Mouse (Mus musculus): ENCODE measurements around the gene Fhl1. TPM values are rescaled to one million over a fixed set of nuclear protein-coding genes. Genes with fewer than 3 reads are reported as not detected.
A peak's percentile ranks its signal among the peaks of the same experiment; 100 is the strongest.

Gene Fhl1
- polyA plus RNA-seq (2016; fragmentation: Nextera tagmentation; extraction: Ambion mirVana): 149 and 153 TPM in 2 replicates

DNA sequence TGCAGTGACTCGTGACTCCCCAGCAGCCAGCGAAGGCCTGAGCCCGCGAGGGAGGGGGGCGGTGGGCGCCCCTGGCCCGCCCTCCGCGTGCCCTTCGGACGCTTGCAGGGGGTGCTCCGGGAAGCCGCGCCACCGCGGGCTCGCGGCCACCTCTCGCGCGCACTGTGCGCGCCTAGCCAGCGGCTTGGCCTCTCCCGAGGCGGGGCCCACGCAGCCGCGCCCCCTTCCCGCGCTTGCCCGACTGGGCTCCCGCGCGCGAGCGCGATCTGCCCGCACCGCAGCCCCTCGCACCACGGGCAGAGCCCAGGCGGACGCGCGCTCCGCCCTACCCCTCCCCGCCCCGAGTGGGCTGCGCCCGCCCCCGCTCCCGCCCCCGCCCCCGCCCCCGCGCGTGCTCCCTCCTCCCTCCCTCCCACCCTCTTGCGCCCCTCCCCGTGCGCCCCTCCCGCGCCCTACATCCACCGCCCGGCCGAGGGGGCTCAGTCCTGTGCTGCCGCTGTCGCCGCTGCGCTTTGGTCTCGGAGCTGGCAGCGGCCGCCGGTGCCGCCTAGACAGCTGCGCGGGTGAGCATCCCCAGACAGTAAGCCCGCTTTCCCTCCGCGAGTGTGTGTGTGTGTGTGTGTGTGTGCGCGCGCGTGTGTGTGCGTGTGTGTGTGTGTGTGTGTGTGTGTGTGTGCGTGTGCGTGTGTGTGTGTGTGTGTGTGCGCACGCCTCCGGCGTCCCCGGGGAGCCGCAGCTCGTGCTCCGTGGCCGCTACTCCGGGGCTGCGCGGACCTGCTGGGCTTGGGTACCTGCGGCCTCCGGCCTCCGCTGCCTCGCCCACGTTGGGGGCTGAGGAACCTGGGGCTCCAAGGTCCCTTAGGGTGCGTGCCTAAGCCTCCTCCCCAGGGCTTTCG is at the start of gene Fhl1:
Gene Fhl1 (plus strand): TSS at position 482 of the 896 bp plus-strand sequence.
- 0 out of 2 replicates have a peak, but pooled peaks cover 4% of the 10 kb centered on the region for H3K27me3 ChIP-seq (replicated peaks)
- peak; percentile 87 for ATAC-seq (ENCODE audit: insufficient number of reproducible peaks, low FRiP score)
- H3K27ac ChIP-seq (ENCODE audit: poor library complexity, severe bottlenecking): peak within 1 kb of the TSS; percentile 85
- H3K9ac ChIP-seq: peak within 1 kb of the TSS; percentile 83
- H3K4me2 ChIP-seq: peak within 1 kb of the TSS; percentile 65
- H3K36me3 ChIP-seq: no peaks in the 10 kb centered on the region
- no peaks in the 10 kb centered on the region for H3K9me3 ChIP-seq (replicated peaks)
- 13% methylated on average over 64 of the region's 106 CpGs for WGBS
- peak within 1 kb of the TSS; percentile 76 for H3K4me3 ChIP-seq
- 0 out of 2 replicates have a peak, but pooled peaks cover 12% of the 10 kb centered on the region for H3K4me1 ChIP-seq (replicated peaks)

GRCm38 (mm10) chrX:56682156-56682720 is 49.3 kb upstream of the Fhl1 start:
- H3K4me2 ChIP-seq: no peak overlapping the region

GRCm38 (mm10) chrX:56683521-56683920 is 48.1 kb upstream of the Fhl1 start:
- H3K4me2 ChIP-seq: no peak overlapping the region
- H3K9me3 ChIP-seq (replicated peaks): no peaks in the 10 kb centered on the region
- 70% methylated on average over 10 of the region's 10 CpGs for WGBS
- H3K27me3 ChIP-seq (replicated peaks): no peaks in the 10 kb centered on the region
- no peak overlapping the region for H3K27ac ChIP-seq (ENCODE audit: poor library complexity, severe bottlenecking)
- H3K9ac ChIP-seq: no peak overlapping the region
- H3K4me1 ChIP-seq (replicated peaks): 0 out of 2 replicates have a peak, but pooled peaks cover 3% of the 10 kb centered on the region
- no peak for ATAC-seq (ENCODE audit: insufficient number of reproducible peaks, low FRiP score)
- no peak overlapping the region for H3K4me3 ChIP-seq
- H3K36me3 ChIP-seq: no peaks in the 10 kb centered on the region

More at GRCm38 (mm10) chrX:56682156-56682720, 49.3 kb upstream of the Fhl1 start:
- H3K9me3 ChIP-seq (replicated peaks): no peaks in the 10 kb centered on the region
- WGBS: 53% methylated on average over 1 of the region's 1 CpGs
- H3K27me3 ChIP-seq (replicated peaks): no peaks in the 10 kb centered on the region
- H3K4me3 ChIP-seq: no peak overlapping the region
- H3K4me1 ChIP-seq (replicated peaks): peaks cover 10% of the 10 kb centered on the region
- no peak overlapping the region for H3K9ac ChIP-seq
- H3K27ac ChIP-seq (ENCODE audit: poor library complexity, severe bottlenecking): no peak overlapping the region
- no peaks in the 10 kb centered on the region for H3K36me3 ChIP-seq
- ATAC-seq (ENCODE audit: insufficient number of reproducible peaks, low FRiP score): no peak

DNA sequence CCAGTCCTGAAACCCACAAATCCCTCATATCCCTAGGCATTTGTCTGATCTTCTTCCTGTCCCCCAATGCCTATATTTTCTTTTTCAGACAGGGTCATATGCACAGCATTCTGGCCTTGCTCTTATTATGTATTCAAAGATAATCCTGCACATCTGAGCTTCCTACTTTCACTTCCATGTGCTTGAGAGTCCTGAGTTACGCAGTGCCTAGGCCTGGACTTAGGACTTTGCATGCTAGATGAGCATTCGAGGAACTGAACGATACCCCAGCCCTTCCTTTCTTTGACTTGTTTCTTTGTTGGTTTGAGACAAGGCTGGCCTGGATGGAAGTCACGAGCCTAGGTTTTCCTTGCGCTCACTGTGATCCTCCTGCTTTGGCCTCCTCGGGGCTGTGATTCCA is 39.0 kb upstream of the Fhl1 start:
- Histone ChIP-seq H3K27me3 (replicated peaks) (no peaks in the 10 kb centered on the region), H3K27ac (ENCODE audit: poor library complexity, severe bottlenecking) (no peak overlapping the region), H3K4me1 (replicated peaks) (no peaks in the 10 kb centered on the region), H3K36me3 (no peaks in the 10 kb centered on the region), H3K9me3 (replicated peaks) (no peaks in the 10 kb centered on the region), H3K4me2 (no peak overlapping the region), H3K4me3 (no peak overlapping the region), H3K9ac (no peak overlapping the region)
- 87% methylated on average over 6 of the region's 6 CpGs for WGBS
- ATAC-seq (ENCODE audit: insufficient number of reproducible peaks, low FRiP score): no peak

- WGBS: 73% methylated on average over 2 of the region's 2 CpGs
Observed at GRCm38 (mm10) chrX:56694539-56694938, 37.0 kb upstream of the Fhl1 start.

DNA sequence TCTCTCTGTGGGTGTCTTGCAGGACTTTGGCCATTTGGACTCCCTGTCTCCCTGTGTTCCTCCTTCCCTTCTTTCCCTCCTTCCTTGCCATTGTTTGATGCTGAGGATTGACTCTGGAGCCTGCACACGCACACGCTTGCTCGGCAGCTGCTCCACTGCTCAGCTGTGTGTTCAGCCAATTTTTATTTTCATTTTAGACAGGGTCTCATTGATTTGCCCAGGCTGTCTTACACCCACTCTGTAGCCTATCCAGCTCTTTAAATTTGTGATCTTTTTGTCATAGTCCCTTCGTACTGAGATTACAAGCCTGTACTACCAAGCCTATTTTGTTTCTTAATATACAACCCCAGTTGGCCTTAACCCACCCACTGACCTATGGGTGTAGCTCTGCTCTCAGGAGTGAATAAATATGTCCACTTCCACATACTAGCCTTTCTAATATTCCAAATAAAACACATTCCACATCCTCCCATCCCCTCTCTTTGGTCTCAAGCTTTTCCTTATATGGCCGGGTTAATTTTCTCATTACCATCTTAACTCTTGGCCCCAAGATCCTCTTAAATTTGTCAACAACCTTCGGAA is 34.3 kb upstream of the Fhl1 start:
- no peak overlapping the region for H3K4me2 ChIP-seq
- WGBS: 84% methylated on average over 6 of the region's 6 CpGs

More at GRCm38 (mm10) chrX:56694539-56694938, 37.0 kb upstream of the Fhl1 start:
- Histone ChIP-seq H3K36me3 (no peaks in the 10 kb centered on the region), H3K9me3 (replicated peaks) (no peaks in the 10 kb centered on the region), H3K4me3 (no peak overlapping the region), H3K9ac (no peak overlapping the region), H3K4me1 (replicated peaks) (no peaks in the 10 kb centered on the region), H3K27me3 (replicated peaks) (no peaks in the 10 kb centered on the region), H3K4me2 (no peak overlapping the region), H3K27ac (ENCODE audit: poor library complexity, severe bottlenecking) (no peak overlapping the region)
- no peak for ATAC-seq (ENCODE audit: insufficient number of reproducible peaks, low FRiP score)

GRCm38 (mm10) chrX:56697886-56698285 is 33.7 kb upstream of the Fhl1 start:
- 81% methylated on average over 4 of the region's 4 CpGs for WGBS
- Histone ChIP-seq H3K27me3 (replicated peaks) (no peaks in the 10 kb centered on the region), H3K9me3 (replicated peaks) (no peaks in the 10 kb centered on the region), H3K9ac (no peak overlapping the region), H3K27ac (ENCODE audit: poor library complexity, severe bottlenecking) (no peak overlapping the region), H3K4me1 (replicated peaks) (no peaks in the 10 kb centered on the region), H3K4me2 (no peak overlapping the region), H3K4me3 (no peak overlapping the region), H3K36me3 (no peaks in the 10 kb centered on the region)
- no peak for ATAC-seq (ENCODE audit: insufficient number of reproducible peaks, low FRiP score)

More for the DNA sequence above, 34.3 kb upstream of the Fhl1 start:
- H3K27me3 ChIP-seq (replicated peaks): no peaks in the 10 kb centered on the region
- H3K27ac ChIP-seq (ENCODE audit: poor library complexity, severe bottlenecking): no peak overlapping the region
- H3K9me3 ChIP-seq (replicated peaks): no peaks in the 10 kb centered on the region
- no peak for ATAC-seq (ENCODE audit: insufficient number of reproducible peaks, low FRiP score)
- no peak overlapping the region for H3K9ac ChIP-seq
- no peak overlapping the region for H3K4me3 ChIP-seq
- H3K36me3 ChIP-seq: no peaks in the 10 kb centered on the region
- H3K4me1 ChIP-seq (replicated peaks): no peaks in the 10 kb centered on the region

DNA sequence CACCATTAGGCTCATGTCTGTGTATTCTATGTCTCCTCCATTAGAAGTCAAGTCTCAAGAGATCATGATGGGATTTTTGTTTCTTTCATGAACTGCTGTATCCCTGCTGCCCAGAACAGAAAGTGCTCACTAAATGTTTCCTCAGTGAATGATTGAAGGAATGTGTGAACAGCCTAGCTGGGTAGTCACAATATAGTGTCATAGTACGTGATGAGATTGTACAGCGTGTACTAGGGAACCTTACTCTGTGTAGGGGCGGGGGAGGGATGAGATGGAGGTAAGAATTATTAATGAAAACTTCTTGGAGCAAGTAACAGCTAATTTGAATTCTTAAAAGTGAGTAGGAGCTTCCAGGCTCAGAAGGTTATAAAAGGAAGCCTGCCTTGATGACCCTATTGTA is 30.3 kb upstream of the Fhl1 start:
- no peak for ATAC-seq (ENCODE audit: insufficient number of reproducible peaks, low FRiP score)
- Histone ChIP-seq H3K27ac (ENCODE audit: poor library complexity, severe bottlenecking) (no peak overlapping the region), H3K4me3 (no peak overlapping the region), H3K27me3 (replicated peaks) (no peaks in the 10 kb centered on the region), H3K4me1 (replicated peaks) (no peaks in the 10 kb centered on the region), H3K36me3 (no peaks in the 10 kb centered on the region), H3K9me3 (replicated peaks) (no peaks in the 10 kb centered on the region), H3K9ac (no peak overlapping the region), H3K4me2 (no peak overlapping the region)
- 66% methylated on average over 3 of the region's 3 CpGs for WGBS

DNA sequence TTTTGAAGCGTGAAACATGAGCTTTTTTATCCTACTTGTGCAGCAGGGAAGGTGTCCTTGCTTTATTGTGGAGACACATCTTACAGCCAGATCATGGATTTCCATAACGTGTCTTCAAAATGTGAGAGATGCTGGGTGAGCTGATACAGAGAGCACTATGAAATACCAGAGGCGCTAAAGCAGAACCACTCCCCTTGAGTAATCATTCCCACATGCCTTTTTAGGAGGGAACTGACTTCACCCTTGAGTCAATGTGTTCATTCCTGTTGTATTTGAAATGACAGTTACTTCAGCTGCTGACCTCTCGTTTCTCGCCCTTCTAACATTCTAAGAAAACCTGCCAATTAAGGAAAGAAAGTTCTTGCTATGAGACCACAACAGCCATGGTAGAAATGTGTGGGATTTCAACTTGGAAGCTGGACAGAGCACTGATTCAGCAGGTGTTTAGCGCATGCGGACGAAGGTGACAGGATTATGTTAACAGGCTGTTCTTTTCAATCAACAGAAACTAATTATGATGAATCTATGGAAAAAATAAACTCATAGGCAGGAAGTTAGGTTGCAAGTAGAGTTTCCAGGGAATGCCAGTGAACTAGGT is 27.5 kb upstream of the Fhl1 start:
- H3K4me1 ChIP-seq (replicated peaks): no peaks in the 10 kb centered on the region
- H3K36me3 ChIP-seq: no peaks in the 10 kb centered on the region
- H3K9me3 ChIP-seq (replicated peaks): no peaks in the 10 kb centered on the region
- no peak overlapping the region for H3K4me3 ChIP-seq
- no peaks in the 10 kb centered on the region for H3K27me3 ChIP-seq (replicated peaks)
- ATAC-seq (ENCODE audit: insufficient number of reproducible peaks, low FRiP score): no peak
- no peak overlapping the region for H3K9ac ChIP-seq
- no peak overlapping the region for H3K4me2 ChIP-seq
- WGBS: 68% methylated on average over 8 of the region's 8 CpGs
- H3K27ac ChIP-seq (ENCODE audit: poor library complexity, severe bottlenecking): no peak overlapping the region

- WGBS: 61% methylated on average over 6 of the region's 6 CpGs
- Histone ChIP-seq H3K4me3 (no peak overlapping the region), H3K27ac (ENCODE audit: poor library complexity, severe bottlenecking) (no peak overlapping the region), H3K36me3 (no peaks in the 10 kb centered on the region), H3K4me1 (replicated peaks) (no peaks in the 10 kb centered on the region), H3K9ac (no peak overlapping the region), H3K9me3 (replicated peaks) (no peaks in the 10 kb centered on the region), H3K27me3 (replicated peaks) (no peaks in the 10 kb centered on the region), H3K4me2 (no peak overlapping the region)
- ATAC-seq (ENCODE audit: insufficient number of reproducible peaks, low FRiP score): no peak
Observed at GRCm38 (mm10) chrX:56708592-56709370, 22.8 kb upstream of the Fhl1 start.
